Mouse (Mus musculus) A20 (cell line): Measurements from ENCODE around the gene Abt1.

Experiments used
- DNase-seq: peaks from one replicate; pipeline ENCODE4 v3.0.0-alpha.2; 2011; ENCODE audit warnings: low read depth, low spot score

Abt1 gene

GRCm38 (mm10) chr13:23423286-23424051, at the start of gene Abt1:
Gene Abt1 (minus strand): TSS chr13:23423866.
- DNase-seq, result peak; percentile 95

GRCm38 (mm10) chr13:23466911-23467310, 43.2 kb upstream of the Abt1 start:
- peak; percentile 88 for DNase-seq

GRCm38 (mm10) chr13:23466306-23466705, 42.6 kb upstream of the Abt1 start:
- no peak for DNase-seq

- peak; percentile 88 for DNase-seq
Measured at GRCm38 (mm10) chr13:23465600-23466109, 42.0 kb upstream of the Abt1 start, which contains the start of gene Btn1a1. Gene Btn1a1 (minus strand): TSS chr13:23465901.

GRCm38 (mm10) chr13:23464841-23465366, 41.2 kb upstream of the Abt1 start:
- peak; percentile 56 for DNase-seq

GRCm38 (mm10) chr13:23464224-23464637, 40.6 kb upstream of the Abt1 start:
- peak; percentile 49 for DNase-seq

GRCm38 (mm10) chr13:23463381-23464223, 39.9 kb upstream of the Abt1 start:
- DNase-seq, result peak; percentile 39

GRCm38 (mm10) chr13:23462669-23463068, 39.0 kb upstream of the Abt1 start:
- no peak for DNase-seq

- DNase-seq, result no peak
Measured at GRCm38 (mm10) chr13:23462063-23462462, 38.4 kb upstream of the Abt1 start.

- no peak for DNase-seq
Measured at GRCm38 (mm10) chr13:23459264-23459846, 35.7 kb upstream of the Abt1 start.

GRCm38 (mm10) chr13:23453926-23454325, 30.3 kb upstream of the Abt1 start:
- no peak for DNase-seq

- peak; percentile 89 for DNase-seq
Measured at GRCm38 (mm10) chr13:23453362-23453862, 29.7 kb upstream of the Abt1 start.

GRCm38 (mm10) chr13:23450398-23450797, 26.7 kb upstream of the Abt1 start:
- peak; percentile 91 for DNase-seq

GRCm38 (mm10) chr13:23449235-23450095, 25.8 kb upstream of the Abt1 start:
- DNase-seq, result peak; percentile 84

- DNase-seq, result no peak
Measured at GRCm38 (mm10) chr13:23448758-23449157, 25.1 kb upstream of the Abt1 start.

GRCm38 (mm10) chr13:23446498-23446952, 22.9 kb upstream of the Abt1 start:
- peak; percentile 90 for DNase-seq

- DNase-seq, result peak; percentile 94
Measured at GRCm38 (mm10) chr13:23445561-23446320, 22.1 kb upstream of the Abt1 start.

- DNase-seq, result no peak
Measured at GRCm38 (mm10) chr13:23445156-23445555, 21.5 kb upstream of the Abt1 start.

GRCm38 (mm10) chr13:23444451-23444850, 20.8 kb upstream of the Abt1 start:
- no peak for DNase-seq

GRCm38 (mm10) chr13:23439901-23440300, 16.2 kb upstream of the Abt1 start:
- DNase-seq, result no peak
